Mouse (Mus musculus) WW6 (cell line): ENCODE results near the gene Icam4.
"Not testable (repeated sequence)": the region's sequence is repeated elsewhere in the genome, so short reads cannot be mapped to it uniquely, and the experiment has no call there.

Experiments used
- DNase-seq: peaks from one replicate; pipeline ENCODE4 v3.0.0-alpha.2; 2013; ENCODE audit warnings: low read depth, low spot score

Icam4 gene

GRCm38 (mm10) chr9:21029291-21030054 is at the start of gene Icam4:
Gene Icam4 (plus strand): TSS chr9:21029373.
- DNase-seq = peak; percentile 78

- DNase-seq = no peak
These were observed 49.4 kb upstream of the Icam4 start for GRCm38 (mm10) chr9:20979769-20980168.

- no peak for DNase-seq
These were observed 47.0 kb upstream of the Icam4 start for GRCm38 (mm10) chr9:20982171-20982570.

GRCm38 (mm10) chr9:20983169-20983568 is 46.0 kb upstream of the Icam4 start:
- no peak for DNase-seq

GRCm38 (mm10) chr9:20986952-20987686 is 42.1 kb upstream of the Icam4 start:
- no peak for DNase-seq

GRCm38 (mm10) chr9:20987953-20988352 is 41.2 kb upstream of the Icam4 start:
- DNase-seq = no peak

- DNase-seq = no peak
These were observed 38.3 kb upstream of the Icam4 start for GRCm38 (mm10) chr9:20990861-20991260.

- DNase-seq = no peak
These were observed 37.6 kb upstream of the Icam4 start for GRCm38 (mm10) chr9:20991587-20991986.

- no peak for DNase-seq
These were observed 35.8 kb upstream of the Icam4 start for GRCm38 (mm10) chr9:20993165-20993898.

GRCm38 (mm10) chr9:20995069-20995468 is 34.1 kb upstream of the Icam4 start:
- no peak for DNase-seq

GRCm38 (mm10) chr9:20997065-20997464 is 32.1 kb upstream of the Icam4 start:
- no peak for DNase-seq

GRCm38 (mm10) chr9:20998337-20998736 is 30.8 kb upstream of the Icam4 start:
- not testable (repeated sequence) for DNase-seq

- no peak for DNase-seq
These were observed 28.4 kb upstream of the Icam4 start for GRCm38 (mm10) chr9:21000811-21001210.

- DNase-seq = no peak
These were observed 27.4 kb upstream of the Icam4 start for GRCm38 (mm10) chr9:21001651-21002200.

- no peak for DNase-seq
These were observed 26.9 kb upstream of the Icam4 start for GRCm38 (mm10) chr9:21002270-21002626.

- DNase-seq = peak; percentile 84
These were observed 26.3 kb upstream of the Icam4 start, which contains the start of gene Mrpl4 for GRCm38 (mm10) chr9:21002627-21003551. Gene Mrpl4 (plus strand): TSS chr9:21002738.

GRCm38 (mm10) chr9:21007313-21007952 is 21.7 kb upstream of the Icam4 start:
- DNase-seq = no peak

GRCm38 (mm10) chr9:21008007-21008406 is 21.2 kb upstream of the Icam4 start:
- DNase-seq = no peak

- no peak for DNase-seq
These were observed 18.8 kb upstream of the Icam4 start for GRCm38 (mm10) chr9:21010362-21010761.

GRCm38 (mm10) chr9:21010939-21011541 is 18.1 kb upstream of the Icam4 start:
- not testable (repeated sequence) for DNase-seq
